Mouse (Mus musculus): ENCODE results near the gene Gm21828.
"Not testable (repeated sequence)": the region's sequence is repeated elsewhere in the genome, so short reads cannot be mapped to it uniquely, and the experiment has no call there.

Gm21828 gene

GRCm38 (mm10) chrY:13223828-13224227 lies at the start of gene Gm21828:
Gm21828 (minus strand) TSS chrY:13223928.
- DNase-seq: not testable (repeated sequence)

DNA sequence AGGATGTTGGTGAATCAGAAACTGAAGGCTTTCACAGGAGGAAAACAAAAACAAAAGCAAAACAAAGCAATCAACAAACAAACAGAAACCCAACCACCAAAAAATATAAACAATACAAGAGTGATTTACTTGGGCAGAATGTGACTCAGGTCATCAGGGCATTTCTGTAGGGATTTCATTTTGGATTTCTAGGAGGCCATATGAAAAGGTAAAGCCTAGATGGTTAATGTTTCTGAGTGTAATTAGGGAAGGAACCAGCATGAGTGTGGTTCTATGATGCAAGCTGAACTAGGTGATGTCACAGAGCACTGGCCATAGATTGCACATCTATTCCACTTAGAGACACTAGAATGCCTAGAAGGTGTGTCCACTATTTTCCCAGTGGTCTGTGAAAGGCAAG lies 28.4 kb upstream of the Gm21828 start, which contains the start of the genes Gm21440 and Gm21454:
Gene Gm21440, plus strand, starts transcription at position 301 of the 400 bp plus-strand sequence.
Gene Gm21454, plus strand, starts transcription at position 352 of the 400 bp plus-strand sequence.
- DNase-seq: not testable (repeated sequence)
